Mouse (Mus musculus): ENCODE results near the gene Cst12.

GRCm38 (mm10) chr2:148839224-148839623 lies 50.1 kb downstream of the Cst12 start:
- TF ChIP-seq MAFK (IDR thresholded peaks at IDR 0.05; ENCODE audit: borderline replicate concordance, low read depth, low read length) (no peak), ELF1 (IDR thresholded peaks at IDR 0.05; ENCODE audit: low read depth, low read length) (no peak), UBTF (IDR thresholded peaks at IDR 0.05; ENCODE audit: borderline replicate concordance, insufficient read depth, low read depth, low read length) (no peak), GATA1 (IDR thresholded peaks at IDR 0.05; ENCODE audit: low read depth, low read length) (no peak), POLR2A (IDR thresholded peaks at IDR 0.05; ENCODE audit: control insufficient read depth in 1 of 2, insufficient read depth in 1 of 2, low read depth in 1 of 2, low read length in 2 of 2, poor library complexity in 1 of 2) (no peak), CTCF (IDR thresholded peaks at IDR 0.05 in 2 of 3, conservative IDR thresholded peaks at IDR 0.05 in 1 of 3; ENCODE audit: control insufficient read depth in 1 of 3, insufficient read depth in 1 of 3, low read depth in 2 of 3, low read length in 3 of 3, poor library complexity in 1 of 3, severe bottlenecking in 1 of 3) (no peak), ZMIZ1 (IDR thresholded peaks at IDR 0.05; ENCODE audit: low read depth, low read length) (no peak), MAX (IDR thresholded peaks at IDR 0.05; ENCODE audit: low read length) (no peak), NRF1 (IDR thresholded peaks at IDR 0.05; ENCODE audit: insufficient read depth, low read depth, low read length, poor library complexity, severe bottlenecking) (no peak), BHLHE40 (IDR thresholded peaks at IDR 0.05; ENCODE audit: borderline replicate concordance, low read depth, low read length) (no peak), MAZ (IDR thresholded peaks at IDR 0.05; ENCODE audit: low read depth, low read length) (no peak)

All from MEL (cell line).